Mouse (Mus musculus): Measurements from ENCODE around the gene Hes7. TPM values are rescaled to one million over a fixed set of nuclear protein-coding genes. Genes with fewer than 3 reads are reported as not detected.

Hes7 gene
- total and polyA plus RNA-seq, 3 experiments, result 0.08 to 1.4 TPM; not detected in 1

GRCm38 (mm10) chr11:69150444-69150843 is 30.2 kb downstream of the Hes7 start:
- DNase-seq (ENCODE audit: low read depth, low spot score), result peak; percentile 78
- H3K27me3 ChIP-seq (ENCODE audit: control insufficient read depth in 1 of 2, insufficient read depth in 2 of 2, low read length in 2 of 2), result peaks cover 7 to 15% of the 10 kb centered on the region in 2 experiments
- no peaks in the 10 kb centered on the region for H3K9me3 ChIP-seq (replicated peaks; ENCODE audit: insufficient read depth, low read length)
- H3K4me1 ChIP-seq (ENCODE audit: control insufficient read depth in 1 of 2, insufficient read depth in 2 of 2, low read length in 2 of 2), result no peaks in the 10 kb centered on the region
- H3K36me3 ChIP-seq (ENCODE audit: control insufficient read depth in 1 of 2, insufficient read depth in 2 of 2, low read length in 2 of 2), result 0 out of 4 replicates have a peak, but pooled peaks cover 0 to 2% of the 10 kb centered on the region in 2 experiments
- H3K79me2 ChIP-seq (ENCODE audit: control insufficient read depth, insufficient read depth, low read length, poor library complexity), result no peaks in the 10 kb centered on the region
- no peak for TF ChIP-seq MAZ (IDR thresholded peaks at IDR 0.05; ENCODE audit: low read depth, low read length)
- peak; percentile 81 for TF ChIP-seq RAD21 (IDR thresholded peaks at IDR 0.05; ENCODE audit: low read depth, low read length)
- TF ChIP-seq SMC3 (IDR thresholded peaks at IDR 0.05; ENCODE audit: low read depth, low read length), result peak; percentile 87
- TF ChIP-seq GABPA (IDR thresholded peaks at IDR 0.05; ENCODE audit: low read depth, low read length), result no peak
- peak; percentile 76 for TF ChIP-seq ZC3H11A (IDR thresholded peaks at IDR 0.05; ENCODE audit: low read depth, low read length)
- TF ChIP-seq SIN3A (IDR thresholded peaks at IDR 0.05; ENCODE audit: low read length), result peak; percentile 44; the same call in 1 of the 2 replicates
- TF ChIP-seq MXI1 (IDR thresholded peaks at IDR 0.05; ENCODE audit: low read depth, low read length), result 0 out of 2 replicates have a peak, but pooled peaks have one; percentile 21
- TF ChIP-seq NRF1 (IDR thresholded peaks at IDR 0.05; ENCODE audit: insufficient read depth, low read depth, low read length, poor library complexity, severe bottlenecking), result no peak
- TF ChIP-seq CTCF (IDR thresholded peaks at IDR 0.05 in 2 of 3, conservative IDR thresholded peaks at IDR 0.05 in 1 of 3; ENCODE audit: control insufficient read depth in 1 of 3, insufficient read depth in 1 of 3, low read depth in 2 of 3, low read length in 3 of 3, poor library complexity in 1 of 3, severe bottlenecking in 1 of 3), result peak; percentile 53 to 80 (median 78)
- peak; percentile 94 for TF ChIP-seq ZNF384 (IDR thresholded peaks at IDR 0.05; ENCODE audit: low read depth, low read length)
- no peak overlapping the region for H3K4me3 ChIP-seq (ENCODE audit: control insufficient read depth in 1 of 2, insufficient read depth in 1 of 2, low read depth in 2 of 2, low read length in 2 of 2)
- H3K9ac ChIP-seq (ENCODE audit: control insufficient read depth, low read depth, low read length, poor library complexity, severe bottlenecking), result no peak overlapping the region
- H3K27ac ChIP-seq (ENCODE audit: control insufficient read depth, low read depth, low read length), result no peak overlapping the region

- no peak for DNase-seq (ENCODE audit: low read depth, low spot score)
- H3K9me3 ChIP-seq (replicated peaks; ENCODE audit: insufficient read depth, low read length), result no peaks in the 10 kb centered on the region
- H3K27me3 ChIP-seq (ENCODE audit: control insufficient read depth in 1 of 2, insufficient read depth in 2 of 2, low read length in 2 of 2), result peaks cover 7 to 15% of the 10 kb centered on the region in 2 experiments
- H3K4me3 ChIP-seq (ENCODE audit: control insufficient read depth in 1 of 2, insufficient read depth in 1 of 2, low read depth in 2 of 2, low read length in 2 of 2), result no peak overlapping the region
- no peaks in the 10 kb centered on the region for H3K79me2 ChIP-seq (ENCODE audit: control insufficient read depth, insufficient read depth, low read length, poor library complexity)
- no peak overlapping the region for H3K9ac ChIP-seq (ENCODE audit: control insufficient read depth, low read depth, low read length, poor library complexity, severe bottlenecking)
- 0 out of 4 replicates have a peak, but pooled peaks cover 0 to 2% of the 10 kb centered on the region in 2 experiments for H3K36me3 ChIP-seq (ENCODE audit: control insufficient read depth in 1 of 2, insufficient read depth in 2 of 2, low read length in 2 of 2)
- H3K4me1 ChIP-seq (ENCODE audit: control insufficient read depth in 1 of 2, insufficient read depth in 2 of 2, low read length in 2 of 2), result no peaks in the 10 kb centered on the region
- H3K27ac ChIP-seq (ENCODE audit: control insufficient read depth, low read depth, low read length), result no peak overlapping the region
- TF ChIP-seq USF1 (IDR thresholded peaks at IDR 0.05; ENCODE audit: low read depth, low read length), result no peak
- no peak for TF ChIP-seq GABPA (IDR thresholded peaks at IDR 0.05; ENCODE audit: low read depth, low read length)
- TF ChIP-seq TCF12 (IDR thresholded peaks at IDR 0.05; ENCODE audit: low read depth, low read length), result no peak
These were observed 30.8 kb downstream of the Hes7 start for GRCm38 (mm10) chr11:69151004-69151403.

GRCm38 (mm10) chr11:69153831-69154230 is 33.6 kb downstream of the Hes7 start:
- Histone ChIP-seq H3K36me3 (ENCODE audit: control insufficient read depth in 1 of 2, insufficient read depth in 2 of 2, low read length in 2 of 2) (0 out of 4 replicates have a peak, but pooled peaks cover 0 to 2% of the 10 kb centered on the region in 2 experiments), H3K4me1 (ENCODE audit: control insufficient read depth in 1 of 2, insufficient read depth in 2 of 2, low read length in 2 of 2) (no peaks in the 10 kb centered on the region), H3K4me3 (ENCODE audit: control insufficient read depth in 1 of 2, insufficient read depth in 1 of 2, low read depth in 2 of 2, low read length in 2 of 2) (no peak overlapping the region), H3K79me2 (ENCODE audit: control insufficient read depth, insufficient read depth, low read length, poor library complexity) (no peaks in the 10 kb centered on the region), H3K9ac (ENCODE audit: control insufficient read depth, low read depth, low read length, poor library complexity, severe bottlenecking) (no peak overlapping the region), H3K27ac (ENCODE audit: control insufficient read depth, low read depth, low read length) (no peak overlapping the region), H3K9me3 (replicated peaks; ENCODE audit: insufficient read depth, low read length) (no peaks in the 10 kb centered on the region), H3K27me3 (ENCODE audit: control insufficient read depth in 1 of 2, insufficient read depth in 2 of 2, low read length in 2 of 2) (peaks cover 0 to 10% of the 10 kb centered on the region in 2 experiments; a peak in 3 of 4 replicates)
- DNase-seq (ENCODE audit: low read depth, low spot score), result no peak
- no peak for TF ChIP-seq ETS1 (IDR thresholded peaks at IDR 0.05; ENCODE audit: low read depth, low read length)
- no peak for TF ChIP-seq RAD21 (IDR thresholded peaks at IDR 0.05; ENCODE audit: low read depth, low read length)
- TF ChIP-seq ZMIZ1 (IDR thresholded peaks at IDR 0.05; ENCODE audit: low read depth, low read length), result no peak
